Mouse (Mus musculus): ENCODE measurements around the gene Cap2.

GRCm38 (mm10) chr13:46574201-46574600 is 72.6 kb downstream of the Cap2 start:
- no peak for TF ChIP-seq CTCF (IDR thresholded peaks at IDR 0.05; ENCODE audit: extremely low read depth, insufficient read length, insufficient replicate concordance, low read depth, low read length)
- no peak for TF ChIP-seq POLR2A (IDR thresholded peaks at IDR 0.05; ENCODE audit: low read depth, low read length)

Data from small intestine, adult 2 months (tissue).